Mouse (Mus musculus) liver, adult 2 months (tissue): ENCODE measurements around the gene Rnf207.

Source experiments
- CTCF ChIP-seq: fragments of 200-500 bp; IDR thresholded peaks from 2 replicates; pipeline ENCODE4 v1.5.1; 2011; ENCODE audit warnings: low read depth, low read length, control low read depth
- POLR2A ChIP-seq: fragments of 200-500 bp; IDR thresholded peaks from 2 replicates; pipeline ENCODE4 v1.6.1; 2011; ENCODE audit warnings: low read length, control low read depth; ENCODE audit not compliant: insufficient read depth; ENCODE audit errors: extremely low read depth

DNA sequence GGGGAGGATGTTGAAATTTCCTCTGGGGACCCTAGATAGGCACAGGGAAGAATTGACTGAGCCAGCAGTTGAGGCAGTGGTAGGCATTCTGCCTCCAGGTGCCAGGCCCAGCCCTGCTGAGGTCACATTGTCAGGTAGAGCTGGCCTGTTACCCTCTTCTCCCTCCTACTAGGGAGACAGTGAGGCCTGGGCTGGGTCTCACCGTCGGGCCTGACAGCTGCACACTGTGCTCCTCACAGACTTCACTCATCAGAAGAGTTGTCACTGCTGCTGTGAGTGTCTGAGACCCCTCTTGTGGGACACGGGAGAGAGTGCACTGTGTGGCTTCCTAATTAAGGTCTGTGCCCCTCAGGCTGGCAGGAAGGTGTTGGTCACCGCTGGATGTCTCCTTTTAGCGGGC is 53.0 kb downstream of the Rnf207 start:
- TF ChIP-seq CTCF (no peak), POLR2A (no peak)
